Mouse (Mus musculus): ENCODE results near the gene Cks1brt. TPM values are rescaled to one million over a fixed set of nuclear protein-coding genes. Genes with fewer than 3 reads are reported as not detected.
"Not testable (repeated sequence)": the region's sequence is repeated elsewhere in the genome, so short reads cannot be mapped to it uniquely, and the experiment has no call there.

Gene Cks1brt
- not detected in 2 replicates for polyA plus RNA-seq (2012; rRNA removed)

DNA sequence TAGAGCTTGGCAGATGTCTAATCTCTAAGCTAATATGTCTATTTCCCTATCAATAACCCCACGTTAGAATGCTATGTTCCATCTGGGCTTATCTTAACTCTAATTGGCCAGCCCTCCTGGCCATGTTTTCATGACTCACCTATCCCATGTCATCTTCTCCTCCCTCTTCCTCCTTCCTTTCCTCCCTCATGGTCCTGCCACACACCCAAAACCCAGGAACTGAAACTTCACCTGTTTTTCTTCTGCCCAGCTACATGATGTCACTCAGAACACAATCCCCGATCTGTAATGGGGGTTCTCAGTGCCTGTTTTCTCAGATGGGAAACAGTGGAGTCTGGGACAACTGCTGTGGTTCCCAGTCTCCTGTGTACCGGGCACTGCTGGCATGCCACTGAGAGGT is at the start of gene Cks1brt:
Cks1brt (plus strand) TSS at position 301 of the 400 bp plus-strand sequence.
- Histone ChIP-seq H3K36me3 (ENCODE audit: control insufficient read depth, insufficient read depth, low read length) (no peaks in the 10 kb centered on the region), H3K27ac (ENCODE audit: insufficient read depth, low read depth, low read length) (no peak within 1 kb of the TSS), H3K27me3 (ENCODE audit: control insufficient read depth, insufficient read depth, low read length) (no peaks in the 10 kb centered on the region), H3K4me3 (ENCODE audit: low read depth, low read length) (no peak within 1 kb of the TSS), H3K4me1 (ENCODE audit: control insufficient read depth, insufficient read depth, insufficient read length, low read length) (no peaks in the 10 kb centered on the region)
- TF ChIP-seq POLR2A (IDR thresholded peaks at IDR 0.05; ENCODE audit: low read depth, low read length) (no peak), CTCF (IDR thresholded peaks at IDR 0.05; ENCODE audit: extremely low read depth, insufficient read length, insufficient replicate concordance, low read depth, low read length) (no peak)
- WGBS: 61% methylated on average over 3 of the region's 3 CpGs

DNA sequence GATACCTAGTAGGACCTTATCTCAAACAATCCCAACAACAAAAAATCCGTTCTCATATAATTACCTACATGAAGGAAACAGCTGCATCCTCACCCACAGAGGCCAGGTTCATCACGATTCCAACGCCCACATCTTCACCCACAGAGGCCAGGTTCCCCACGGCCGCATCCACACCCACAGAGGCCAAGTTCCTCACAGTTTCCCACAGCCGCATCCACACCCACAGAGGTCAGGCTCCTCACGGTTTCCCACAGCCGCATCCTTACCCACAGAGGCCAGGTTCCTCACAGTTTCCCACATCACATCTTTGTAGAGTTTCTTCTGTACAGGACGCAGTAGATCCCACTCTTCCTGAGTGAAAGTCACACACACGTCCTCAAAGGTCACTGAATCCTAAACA is 38.5 kb upstream of the Cks1brt start:
- Histone ChIP-seq H3K27me3 (ENCODE audit: control insufficient read depth, insufficient read depth, low read length) (no peaks in the 10 kb centered on the region), H3K4me3 (ENCODE audit: low read depth, low read length) (no peak overlapping the region), H3K4me1 (ENCODE audit: control insufficient read depth, insufficient read depth, insufficient read length, low read length) (no peaks in the 10 kb centered on the region), H3K36me3 (ENCODE audit: control insufficient read depth, insufficient read depth, low read length) (peaks cover 21% of the 10 kb centered on the region), H3K27ac (ENCODE audit: insufficient read depth, low read depth, low read length) (no peak overlapping the region)
- WGBS: 93% methylated on average over 10 of the region's 10 CpGs
- TF ChIP-seq CTCF (IDR thresholded peaks at IDR 0.05; ENCODE audit: extremely low read depth, insufficient read length, insufficient replicate concordance, low read depth, low read length): no peak
- no peak for TF ChIP-seq POLR2A (IDR thresholded peaks at IDR 0.05; ENCODE audit: low read depth, low read length)

DNA sequence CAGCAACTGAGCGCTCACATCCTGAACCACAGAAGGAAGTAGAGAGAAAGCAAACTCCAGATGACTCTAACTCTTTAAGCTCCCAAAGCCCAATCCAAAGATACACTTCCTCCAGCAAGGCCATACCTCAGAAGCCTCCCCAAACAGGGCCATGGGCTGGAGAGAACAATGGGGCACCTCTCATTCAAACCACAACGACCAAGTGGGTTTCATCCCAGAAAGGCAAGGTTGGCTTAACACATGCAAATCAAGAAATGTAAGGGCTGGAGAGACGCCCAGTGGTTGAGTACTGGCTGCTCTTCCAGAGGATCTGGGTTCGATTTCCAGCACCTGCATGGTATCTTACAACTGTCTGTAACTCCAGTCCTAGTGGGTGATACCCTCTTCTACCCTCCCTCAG is 36.2 kb upstream of the Cks1brt start:
- peaks cover 8% of the 10 kb centered on the region for H3K36me3 ChIP-seq (ENCODE audit: control insufficient read depth, insufficient read depth, low read length)
- no peak overlapping the region for H3K27ac ChIP-seq (ENCODE audit: insufficient read depth, low read depth, low read length)
- 85% methylated on average over 4 of the region's 4 CpGs for WGBS
- H3K27me3 ChIP-seq (ENCODE audit: control insufficient read depth, insufficient read depth, low read length): no peaks in the 10 kb centered on the region
- no peaks in the 10 kb centered on the region for H3K4me1 ChIP-seq (ENCODE audit: control insufficient read depth, insufficient read depth, insufficient read length, low read length)
- no peak overlapping the region for H3K4me3 ChIP-seq (ENCODE audit: low read depth, low read length)
- no peak for TF ChIP-seq CTCF (IDR thresholded peaks at IDR 0.05; ENCODE audit: extremely low read depth, insufficient read length, insufficient replicate concordance, low read depth, low read length)
- no peak for TF ChIP-seq POLR2A (IDR thresholded peaks at IDR 0.05; ENCODE audit: low read depth, low read length)

DNA sequence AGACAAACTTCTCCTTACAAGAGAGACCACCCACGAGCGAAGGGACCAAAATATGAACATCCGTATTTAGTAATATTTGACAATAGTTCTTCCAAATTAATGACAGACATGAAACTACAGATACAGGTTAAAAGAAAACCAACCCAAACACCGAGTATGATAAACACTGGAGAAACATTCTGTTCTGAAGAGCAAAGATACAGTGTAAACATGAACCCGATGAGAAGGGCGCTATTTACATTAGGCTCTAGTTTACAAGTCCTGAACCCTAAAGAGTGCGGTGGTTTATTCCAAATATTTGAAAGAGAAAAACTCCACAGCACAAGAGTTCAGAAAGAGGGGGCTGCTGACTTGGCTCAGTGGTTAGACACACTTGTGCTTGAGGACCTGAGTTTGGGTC is 34.7 kb upstream of the Cks1brt start:
- Histone ChIP-seq H3K36me3 (ENCODE audit: control insufficient read depth, insufficient read depth, low read length) (no peaks in the 10 kb centered on the region; the same call in 1 of the 2 replicates), H3K4me3 (ENCODE audit: low read depth, low read length) (no peak overlapping the region), H3K27me3 (ENCODE audit: control insufficient read depth, insufficient read depth, low read length) (no peaks in the 10 kb centered on the region), H3K27ac (ENCODE audit: insufficient read depth, low read depth, low read length) (no peak overlapping the region), H3K4me1 (ENCODE audit: control insufficient read depth, insufficient read depth, insufficient read length, low read length) (no peaks in the 10 kb centered on the region)
- TF ChIP-seq POLR2A (IDR thresholded peaks at IDR 0.05; ENCODE audit: low read depth, low read length) (no peak), CTCF (IDR thresholded peaks at IDR 0.05; ENCODE audit: extremely low read depth, insufficient read length, insufficient replicate concordance, low read depth, low read length) (no peak)
- 71% methylated on average over 7 of the region's 7 CpGs for WGBS

DNA sequence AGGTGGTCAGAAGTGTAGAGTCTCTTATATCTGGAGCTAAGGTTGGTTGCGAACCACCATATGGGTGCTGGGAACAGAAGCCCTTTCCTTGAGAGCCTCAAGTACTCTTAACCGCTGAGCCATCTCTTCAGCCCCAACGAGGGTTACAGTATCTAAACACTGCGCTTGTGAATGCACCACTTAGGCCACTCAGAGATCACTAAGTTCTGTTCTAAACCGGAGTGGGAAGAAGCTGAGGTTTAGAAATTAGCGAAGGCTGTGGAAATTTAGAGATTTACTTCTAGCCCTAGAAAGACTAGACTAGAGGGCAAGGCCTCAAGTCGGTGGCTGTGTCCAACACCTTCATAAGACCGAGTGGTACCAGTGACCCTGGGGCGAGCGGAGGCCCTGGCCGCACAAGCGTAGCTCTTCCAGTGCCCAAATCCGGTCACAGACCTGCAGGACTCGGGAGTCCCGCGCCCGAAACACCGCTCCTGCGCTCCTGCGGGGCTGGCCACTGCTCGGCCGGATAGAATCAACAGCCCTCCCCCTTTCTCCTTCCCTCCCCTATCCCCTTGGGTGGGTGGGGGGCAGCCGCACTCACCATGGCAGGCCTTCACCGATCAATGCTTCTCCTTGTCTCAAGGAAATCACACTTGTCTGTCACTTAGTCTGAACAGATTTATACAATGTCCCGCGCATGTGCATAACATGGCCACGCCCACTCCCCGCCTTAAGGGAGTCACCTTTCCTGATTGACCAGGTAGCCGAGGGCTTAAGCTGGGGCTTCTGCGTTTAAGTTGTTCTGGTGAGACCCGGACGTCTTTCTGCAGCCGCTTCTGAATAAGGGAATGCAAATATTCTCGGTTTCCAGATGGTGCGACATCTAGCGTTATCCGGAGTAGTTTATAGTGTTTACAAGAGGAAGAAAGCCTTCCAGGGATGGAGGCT is 32.4 kb upstream of the Cks1brt start:
- Histone ChIP-seq H3K27me3 (ENCODE audit: control insufficient read depth, insufficient read depth, low read length) (no peaks in the 10 kb centered on the region), H3K4me1 (ENCODE audit: control insufficient read depth, insufficient read depth, insufficient read length, low read length) (no peaks in the 10 kb centered on the region), H3K27ac (ENCODE audit: insufficient read depth, low read depth, low read length) (peak overlapping the region; percentile 17), H3K4me3 (ENCODE audit: low read depth, low read length) (peak overlapping the region; percentile 84), H3K36me3 (ENCODE audit: control insufficient read depth, insufficient read depth, low read length) (no peaks in the 10 kb centered on the region)
- WGBS: 6% methylated on average over 37 of the region's 37 CpGs
- TF ChIP-seq POLR2A (IDR thresholded peaks at IDR 0.05; ENCODE audit: low read depth, low read length): no peak
- no peak for TF ChIP-seq CTCF (IDR thresholded peaks at IDR 0.05; ENCODE audit: extremely low read depth, insufficient read length, insufficient replicate concordance, low read depth, low read length)

DNA sequence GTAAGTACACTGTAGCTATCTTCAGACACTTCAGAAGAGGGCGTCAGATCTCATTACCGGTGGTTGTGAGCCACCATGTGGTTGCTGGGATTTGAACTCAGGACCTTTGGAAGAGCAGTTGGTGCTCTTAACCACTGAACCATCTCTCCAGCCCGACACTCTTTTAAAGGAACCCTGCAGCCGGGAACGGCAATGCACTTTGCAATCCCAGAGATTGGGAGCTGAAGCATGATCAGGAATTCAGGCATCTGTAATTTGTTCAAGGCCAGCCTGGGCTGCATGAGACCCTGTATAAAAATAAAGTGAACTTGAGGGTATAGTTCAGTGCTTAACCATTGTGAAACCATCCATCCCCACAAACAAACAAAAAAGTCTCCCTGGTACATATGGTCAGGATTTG is 31.5 kb upstream of the Cks1brt start:
- 83% methylated on average over 5 of the region's 5 CpGs for WGBS
- H3K36me3 ChIP-seq (ENCODE audit: control insufficient read depth, insufficient read depth, low read length); H3K4me1 ChIP-seq (ENCODE audit: control insufficient read depth, insufficient read depth, insufficient read length, low read length); H3K27me3 ChIP-seq (ENCODE audit: control insufficient read depth, insufficient read depth, low read length); H3K27ac ChIP-seq (ENCODE audit: insufficient read depth, low read depth, low read length); H3K4me3 ChIP-seq (ENCODE audit: low read depth, low read length): not testable (repeated sequence)

DNA sequence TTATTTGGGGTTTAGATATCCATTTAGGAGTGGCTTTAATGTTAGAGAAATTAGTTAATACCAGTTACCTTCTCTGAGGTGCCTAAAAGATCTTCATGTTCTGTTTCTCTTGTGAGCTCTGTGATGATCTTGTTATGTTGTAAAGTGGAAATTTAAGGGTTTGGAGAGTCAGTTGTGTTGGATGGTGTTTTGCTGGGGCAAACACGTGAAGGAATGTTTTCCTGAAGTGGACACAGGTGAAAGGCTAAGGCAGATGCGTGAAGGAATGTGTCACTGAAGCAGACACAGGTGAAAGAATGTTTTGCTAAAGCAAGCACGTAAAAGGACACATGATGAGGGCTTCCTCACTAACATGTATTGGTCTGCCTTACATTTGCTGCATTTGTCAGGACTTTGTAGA is 28.7 kb upstream of the Cks1brt start, which contains the start of gene Zfp791:
Zfp791 (minus strand) TSS at position 101 of the 400 bp plus-strand sequence.
- no peak within 1 kb of the TSS for H3K27ac ChIP-seq (ENCODE audit: insufficient read depth, low read depth, low read length)
- WGBS: 76% methylated on average over 3 of the region's 3 CpGs
- no peak for TF ChIP-seq CTCF (IDR thresholded peaks at IDR 0.05; ENCODE audit: extremely low read depth, insufficient read length, insufficient replicate concordance, low read depth, low read length)
- no peak for TF ChIP-seq POLR2A (IDR thresholded peaks at IDR 0.05; ENCODE audit: low read depth, low read length)

More for the DNA sequence above, 28.7 kb upstream of the Cks1brt start, which contains the start of gene Zfp791:
- Histone ChIP-seq H3K4me3 (ENCODE audit: low read depth, low read length) (no peak within 1 kb of the TSS), H3K27me3 (ENCODE audit: control insufficient read depth, insufficient read depth, low read length) (no peaks in the 10 kb centered on the region), H3K4me1 (ENCODE audit: control insufficient read depth, insufficient read depth, insufficient read length, low read length) (no peaks in the 10 kb centered on the region), H3K36me3 (ENCODE audit: control insufficient read depth, insufficient read depth, low read length) (no peaks in the 10 kb centered on the region)
